Mouse (Mus musculus) intestine, embryonic 16.5 days (tissue): Measurements from ENCODE around the gene Zfp784. TPM values are rescaled to one million over a fixed set of nuclear protein-coding genes. Genes with fewer than 3 reads are reported as not detected.
"Not testable (repeated sequence)": the region's sequence is repeated elsewhere in the genome, so short reads cannot be mapped to it uniquely, and the experiment has no call there.

Experiments
- ATAC-seq: fragments of 200-750 bp; cut with Nextera tagmentation; 2 replicates; pipeline ENCODE4 v1.8.0; 2017; ENCODE audit warnings: moderate TSS enrichment, moderate library complexity
- H3K27ac ChIP-seq: fragments of 300-500 bp; sonication (generic); 2 replicates; pipeline ENCODE4 v1.5.1; 2014; ENCODE audit warnings: mild to moderate bottlenecking, low read length
- H3K27me3 ChIP-seq: fragments of 300-500 bp; sonication (generic); replicated peaks from 2 replicates; pipeline ENCODE4 v1.6.1; 2014; ENCODE audit warnings: low read length, control low read depth, mixed read lengths; ENCODE audit not compliant: control insufficient read depth, insufficient read depth
- H3K36me3 ChIP-seq: fragments of 300-500 bp; sonication (generic); 2 replicates; pipeline ENCODE4 v1.6.1; 2014; ENCODE audit warnings: low read length, control low read depth; ENCODE audit not compliant: control insufficient read depth, insufficient read depth
- H3K4me1 ChIP-seq: fragments of 300-500 bp; sonication (generic); 2 replicates; pipeline ENCODE4 v1.6.1; 2014; ENCODE audit warnings: low read length, control low read depth, mixed read lengths; ENCODE audit not compliant: control insufficient read depth, insufficient read depth
- H3K4me2 ChIP-seq: fragments of 300-500 bp; sonication (generic); 2 replicates; pipeline ENCODE4 v1.6.1; 2014; ENCODE audit warnings: low read depth, low read length, control low read depth
- H3K4me3 ChIP-seq: fragments of 300-500 bp; sonication (generic); 2 replicates; pipeline ENCODE4 v1.5.1; 2014; ENCODE audit warnings: mild to moderate bottlenecking, low read length
- H3K9ac ChIP-seq: fragments of 300-500 bp; sonication (generic); 2 replicates; pipeline ENCODE4 v1.6.1; 2014; ENCODE audit warnings: low read depth, low read length
- H3K9me3 ChIP-seq: fragments of 300-500 bp; sonication (generic); 2 replicates; pipeline ENCODE4 v1.6.1; 2016; ENCODE audit warnings: low read length, control low read depth; ENCODE audit not compliant: control insufficient read depth
- WGBS: fragments of 180-500 bp; shearing (Covaris S2); extraction: QIAGEN DNeasy Blood & Tissue Kit; methylation state at CpG from one replicate; pipeline ENCODE4 v1.1.7; 2014; 5-methylcytosine and 5-hydroxymethylcytosine counted together
- polyA plus RNA-seq: library from polyadenylated mRNA; unstranded; fragments of >200 nt; fragmentation: Nextera tagmentation; extraction: Ambion mirVana; gene quantifications from 2 replicates; pipeline ENCODE4 v1.2.1, GENCODE M21; 2015

Gene Zfp784
- polyA plus RNA-seq, 1 experiment from 2014 or later: 8.0 TPM

- Histone ChIP-seq H3K4me3 (no peak overlapping the region), H3K4me2 (no peak overlapping the region), H3K36me3 (peaks cover 42% of the 10 kb centered on the region), H3K27me3 (no peaks in the 10 kb centered on the region), H3K9me3 (0 out of 2 replicates have a peak, but pooled peaks cover 3% of the 10 kb centered on the region), H3K27ac (no peak overlapping the region), H3K9ac (no peak overlapping the region), H3K4me1 (no peaks in the 10 kb centered on the region)
- no peak for ATAC-seq
- WGBS: 95% methylated on average over 26 of the region's 26 CpGs
Observed at GRCm38 (mm10) chr7:5008229-5008628, 30.0 kb downstream of the Zfp784 start.

GRCm38 (mm10) chr7:5002876-5003275 is 35.4 kb downstream of the Zfp784 start:
- H3K9ac ChIP-seq, H3K9me3 ChIP-seq, H3K4me1 ChIP-seq, H3K27ac ChIP-seq, ATAC-seq, H3K27me3 ChIP-seq, H3K4me2 ChIP-seq, H3K36me3 ChIP-seq, H3K4me3 ChIP-seq: not testable (repeated sequence)
- WGBS: 67% methylated on average over 8 of the region's 8 CpGs

GRCm38 (mm10) chr7:4999876-5000275 is 38.4 kb downstream of the Zfp784 start:
- no peaks in the 10 kb centered on the region for H3K9me3 ChIP-seq
- no peak for ATAC-seq
- no peak overlapping the region for H3K9ac ChIP-seq
- no peaks in the 10 kb centered on the region for H3K27me3 ChIP-seq
- H3K4me1 ChIP-seq: peaks cover 10% of the 10 kb centered on the region
- WGBS: 62% methylated on average over 2 of the region's 2 CpGs
- H3K27ac ChIP-seq: no peak overlapping the region
- no peaks in the 10 kb centered on the region for H3K36me3 ChIP-seq
- no peak overlapping the region for H3K4me3 ChIP-seq
- H3K4me2 ChIP-seq: no peak overlapping the region

GRCm38 (mm10) chr7:4996934-4997333 is 41.3 kb downstream of the Zfp784 start:
- Histone ChIP-seq H3K4me2 (peak overlapping the region; percentile 82), H3K27me3 (no peaks in the 10 kb centered on the region), H3K4me1 (peaks cover 12% of the 10 kb centered on the region), H3K9me3 (peaks cover 10% of the 10 kb centered on the region), H3K9ac (peak overlapping the region; percentile 91; the same call in 1 of the 2 replicates), H3K36me3 (peaks cover 19% of the 10 kb centered on the region), H3K27ac (0 out of 2 replicates have a peak overlapping the region, but pooled peaks have one; percentile 1), H3K4me3 (peak overlapping the region; percentile 68; the same call in 1 of the 2 replicates)
- ATAC-seq: no peak
- WGBS: 62% methylated on average over 7 of the region's 8 CpGs

GRCm38 (mm10) chr7:4996003-4996895 is 42.0 kb downstream of the Zfp784 start, which contains the start of gene Zfp579:
TSS of gene Zfp579 (minus strand) at chr7:4996158.
- peak within 1 kb of the TSS; percentile 91 for H3K9ac ChIP-seq
- H3K4me3 ChIP-seq: peak within 1 kb of the TSS; percentile 68
- peak within 1 kb of the TSS; percentile 82 for H3K4me2 ChIP-seq
- peaks cover 12% of the 10 kb centered on the region for H3K4me1 ChIP-seq
- H3K27ac ChIP-seq: peak within 1 kb of the TSS; percentile 66
- H3K27me3 ChIP-seq: no peaks in the 10 kb centered on the region
- H3K9me3 ChIP-seq: peaks cover 10% of the 10 kb centered on the region
- ATAC-seq: peak; percentile 89
- 7% methylated on average over 14 of the region's 26 CpGs for WGBS
- peaks cover 19% of the 10 kb centered on the region for H3K36me3 ChIP-seq

- H3K4me2 ChIP-seq: peak overlapping the region; percentile 82
- H3K27ac ChIP-seq: peak overlapping the region; percentile 64
- no peaks in the 10 kb centered on the region for H3K27me3 ChIP-seq
- peaks cover 12% of the 10 kb centered on the region for H3K4me1 ChIP-seq
- H3K36me3 ChIP-seq: peaks cover 19% of the 10 kb centered on the region
- peak overlapping the region; percentile 68 for H3K4me3 ChIP-seq
- ATAC-seq: peak; percentile 0
- peaks cover 10% of the 10 kb centered on the region for H3K9me3 ChIP-seq
- peak overlapping the region; percentile 91 for H3K9ac ChIP-seq
- WGBS: 7% methylated on average over 19 of the region's 19 CpGs
Observed at GRCm38 (mm10) chr7:4995268-4996002, 42.8 kb downstream of the Zfp784 start.

- Histone ChIP-seq H3K27ac (no peak overlapping the region), H3K4me1 (peaks cover 12% of the 10 kb centered on the region), H3K36me3 (peaks cover 19% of the 10 kb centered on the region), H3K4me2 (no peak overlapping the region; the same call in 1 of the 2 replicates), H3K9me3 (peaks cover 10% of the 10 kb centered on the region), H3K9ac (no peak overlapping the region), H3K27me3 (no peaks in the 10 kb centered on the region), H3K4me3 (no peak overlapping the region)
- no peak for ATAC-seq
- 61% methylated on average over 59 of the region's 59 CpGs for WGBS
Observed at GRCm38 (mm10) chr7:4993999-4994788, 44.1 kb downstream of the Zfp784 start.

- no peak for ATAC-seq
- WGBS: 55% methylated on average over 55 of the region's 55 CpGs
- H3K27me3 ChIP-seq: no peaks in the 10 kb centered on the region
- peaks cover 10% of the 10 kb centered on the region for H3K9me3 ChIP-seq
- no peak overlapping the region for H3K9ac ChIP-seq
- no peak overlapping the region for H3K4me2 ChIP-seq
- peaks cover 19% of the 10 kb centered on the region for H3K36me3 ChIP-seq
- no peak overlapping the region for H3K27ac ChIP-seq
- H3K4me3 ChIP-seq: no peak overlapping the region
- H3K4me1 ChIP-seq: peaks cover 12% of the 10 kb centered on the region
Observed at GRCm38 (mm10) chr7:4993347-4993998, 44.8 kb downstream of the Zfp784 start.
